Mouse (Mus musculus) embryonic fibroblast, embryonic 13.5 days (primary cell): ENCODE results near the gene Creb1. TPM values are rescaled to one million over a fixed set of nuclear protein-coding genes. Genes with fewer than 3 reads are reported as not detected.

Experiments
- H3K27ac ChIP-seq: 2 replicates; pipeline ENCODE4 v1.5.1; 2012; ENCODE audit warnings: low read length, control low read depth, inconsistent platforms; ENCODE audit not compliant: insufficient read depth
- H3K4me1 ChIP-seq: 2 replicates; pipeline ENCODE4 v1.6.1; 2011; ENCODE audit warnings: low read length; ENCODE audit not compliant: control insufficient read depth, insufficient read depth
- H3K4me3 ChIP-seq: 2 replicates; pipeline ENCODE4 v1.5.1; 2011; ENCODE audit warnings: mild to moderate bottlenecking, control low read depth, low read length; ENCODE audit not compliant: insufficient read depth
- CTCF ChIP-seq: IDR thresholded peaks from 2 replicates; pipeline ENCODE4 v1.5.1; 2011; ENCODE audit warnings: mild to moderate bottlenecking, control low read depth, low read length, moderate library complexity, borderline replicate concordance; ENCODE audit not compliant: insufficient read depth
- POLR2A ChIP-seq: IDR thresholded peaks from 2 replicates; pipeline ENCODE4 v1.6.1; 2011; ENCODE audit warnings: low read depth, mild to moderate bottlenecking, control low read depth, low read length, moderate library complexity
- polyA plus RNA-seq: library from polyadenylated mRNA; stranded (reverse); fragments of >200 nt; gene quantifications from 2 replicates; pipeline ENCODE4 v1.2.4, GENCODE M21; 2011; ENCODE audit warnings: low read depth; ENCODE audit not compliant: missing spikeins, insufficient read length

The Creb1 gene
- polyA plus RNA-seq, result 38.3 and 45.1 TPM in 2 replicates

DNA sequence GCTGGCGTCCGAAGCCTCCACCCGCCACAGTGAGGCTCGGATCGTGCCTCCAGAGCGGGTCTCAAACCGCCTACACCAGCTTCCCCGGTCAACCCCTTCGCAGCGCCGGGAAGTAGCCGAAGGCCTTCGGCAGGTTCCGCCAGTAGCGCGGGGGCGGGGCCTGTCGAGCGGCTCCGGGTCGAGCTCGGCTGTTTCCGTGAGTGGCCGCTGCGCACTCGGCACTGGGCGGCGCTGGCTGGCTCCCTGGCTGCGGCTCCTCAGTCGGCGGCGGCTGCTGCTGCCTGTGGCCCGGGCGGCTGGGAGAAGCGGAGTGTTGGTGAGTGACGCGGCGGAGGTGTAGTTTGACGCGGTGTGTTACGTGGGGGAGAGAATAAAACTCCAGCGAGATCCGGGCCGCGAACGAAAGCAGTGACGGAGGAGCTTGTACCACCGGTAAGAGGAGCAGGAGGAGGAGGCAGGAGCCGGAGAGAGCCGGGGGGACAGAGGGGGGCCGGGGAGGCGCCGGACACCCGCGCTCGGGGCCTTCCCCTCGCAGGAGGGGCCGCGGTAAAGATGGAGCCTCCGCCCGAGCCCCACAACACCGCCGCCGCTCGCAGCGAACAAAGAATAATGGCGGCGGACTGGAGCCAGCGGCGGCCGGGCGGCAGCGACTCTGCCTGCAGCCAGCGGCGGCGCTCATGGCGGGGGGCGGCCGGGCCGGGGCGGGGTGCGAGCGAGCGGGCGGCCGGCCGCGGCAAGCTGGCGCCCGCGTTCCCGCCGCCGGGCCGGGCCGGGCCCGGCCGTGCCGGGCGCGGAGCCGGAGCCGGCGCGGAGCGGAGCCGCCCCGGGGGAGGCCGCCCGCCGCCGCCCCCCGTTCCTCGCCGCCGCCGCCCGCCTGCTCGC is at the start of gene Creb1:
Gene Creb1, plus strand, starts transcription at position 57 of the 882 bp plus-strand sequence.
- TF ChIP-seq POLR2A (peak; percentile 83), CTCF (no peak)
- Histone ChIP-seq H3K27ac (peak within 1 kb of the TSS; percentile 94), H3K4me1 (peaks cover 6% of the 10 kb centered on the region; the same call in 1 of the 2 replicates), H3K4me3 (peak within 1 kb of the TSS; percentile 87)

DNA sequence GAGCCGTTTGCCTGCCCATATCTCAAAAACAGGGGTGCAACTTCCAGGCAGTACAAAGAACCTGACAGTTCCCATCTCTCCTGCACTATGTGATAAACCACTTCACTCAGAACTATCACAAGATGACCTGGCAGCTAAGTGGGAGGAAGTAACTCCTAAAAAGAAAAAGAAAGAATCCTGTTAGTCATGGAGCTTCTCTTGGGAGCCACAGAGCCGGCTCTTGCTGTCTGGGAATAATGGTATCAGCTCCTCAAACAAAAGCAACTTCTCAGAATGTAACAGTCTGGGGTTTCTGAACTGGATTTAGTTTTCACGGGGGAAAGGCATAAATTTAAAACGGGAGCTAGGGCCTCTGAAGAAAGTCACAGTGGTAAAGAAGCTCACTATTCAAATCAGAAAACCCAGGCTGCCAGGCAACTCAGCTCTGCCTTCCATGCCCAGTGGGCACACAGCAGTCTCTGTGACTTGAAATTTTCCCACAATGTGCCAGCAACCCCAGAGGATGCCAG is 43.9 kb upstream of the Creb1 start:
- no peak overlapping the region for H3K4me3 ChIP-seq
- no peak overlapping the region for H3K27ac ChIP-seq
- no peak for TF ChIP-seq CTCF
- no peaks in the 10 kb centered on the region for H3K4me1 ChIP-seq

DNA sequence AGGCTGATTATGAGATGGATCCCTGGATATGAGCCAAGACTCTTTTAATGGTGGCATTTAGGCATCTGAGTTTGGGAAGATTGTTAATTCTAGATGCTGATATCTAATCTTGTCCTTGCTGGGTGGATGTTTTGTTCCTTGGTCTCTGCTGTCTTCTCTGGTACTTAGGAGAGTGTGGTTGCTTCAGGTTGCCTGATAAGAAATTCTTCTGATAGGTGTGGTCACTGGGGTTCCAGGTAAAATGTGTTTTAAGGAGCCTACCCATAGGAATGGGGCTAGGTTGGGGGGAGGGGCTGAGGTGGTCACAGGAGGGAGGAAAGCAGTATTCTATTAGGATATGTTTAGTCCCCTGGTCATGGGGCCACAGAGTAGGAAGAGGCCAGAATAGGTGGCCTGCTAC is 35.6 kb upstream of the Creb1 start:
- no peak for TF ChIP-seq CTCF
- Histone ChIP-seq H3K27ac (no peak overlapping the region), H3K4me3 (no peak overlapping the region), H3K4me1 (no peaks in the 10 kb centered on the region)

DNA sequence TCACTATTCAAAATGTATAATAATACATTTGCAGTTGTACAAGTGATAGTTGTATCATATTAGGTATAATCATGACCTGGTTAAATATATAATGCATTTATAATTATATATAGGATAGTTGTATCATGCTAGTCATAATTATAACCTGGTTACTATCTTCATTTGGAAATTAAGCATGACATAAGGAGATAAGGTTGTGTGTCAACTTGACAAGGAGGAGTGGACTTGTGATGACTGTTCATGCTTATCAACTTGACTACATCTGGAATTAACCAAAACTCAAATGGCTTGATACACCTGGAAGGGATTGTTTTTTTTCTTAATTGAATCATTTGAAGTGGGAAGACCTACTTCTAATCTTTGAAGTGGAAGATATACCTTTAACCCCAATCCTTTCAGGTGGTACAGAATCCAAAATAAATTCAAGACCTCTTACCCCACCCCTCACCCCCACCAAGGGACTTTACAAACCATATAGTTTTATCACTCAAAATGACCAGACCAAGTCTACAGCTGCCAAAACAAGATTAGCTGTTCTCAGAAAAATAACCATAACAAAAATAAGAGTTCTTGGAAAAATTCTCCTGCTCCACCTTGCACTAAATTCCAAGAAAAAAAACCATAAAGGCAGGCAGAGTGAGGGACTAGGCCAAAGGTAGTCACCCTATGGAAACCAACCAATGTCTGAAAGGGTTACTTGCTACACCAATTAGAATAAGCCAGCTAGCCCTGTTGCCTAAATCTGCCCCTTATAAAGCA is 30.9 kb upstream of the Creb1 start:
- H3K4me3 ChIP-seq, result no peak overlapping the region
- TF ChIP-seq CTCF, result no peak
- no peak for TF ChIP-seq POLR2A
- H3K27ac ChIP-seq, result no peak overlapping the region
- H3K4me1 ChIP-seq, result no peaks in the 10 kb centered on the region

DNA sequence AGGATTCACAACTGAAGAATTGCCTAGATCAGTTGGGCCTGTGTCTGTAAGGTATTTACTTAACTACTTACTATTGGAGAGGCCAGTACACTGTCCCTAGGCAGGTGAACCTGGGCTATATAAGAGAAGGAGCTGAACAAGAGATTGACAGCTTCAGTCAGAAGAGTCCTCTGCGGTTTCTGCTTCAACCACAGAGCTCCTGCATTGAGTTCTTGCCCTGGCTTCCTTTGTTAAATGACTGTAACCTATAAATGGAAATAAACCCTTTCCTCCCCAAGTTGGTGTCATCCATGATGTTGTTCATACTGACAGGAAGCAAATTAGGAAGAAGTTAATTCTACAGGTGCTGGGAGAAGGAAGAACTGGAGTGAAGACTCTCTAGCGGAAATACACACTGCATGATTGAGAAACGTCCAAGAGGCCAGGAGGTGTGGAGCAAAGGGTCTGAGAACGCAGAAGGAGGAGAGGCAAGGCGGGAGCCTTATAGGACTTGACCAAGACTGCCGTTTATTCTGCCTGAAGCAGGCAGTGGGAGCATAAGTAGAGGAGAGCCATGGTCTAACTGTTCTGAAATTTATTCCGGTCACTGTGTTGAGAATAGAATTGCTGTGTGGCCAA is 23.9 kb upstream of the Creb1 start:
- Histone ChIP-seq H3K4me3 (no peak overlapping the region), H3K27ac (no peak overlapping the region), H3K4me1 (no peaks in the 10 kb centered on the region)
- TF ChIP-seq POLR2A (no peak), CTCF (no peak)

DNA sequence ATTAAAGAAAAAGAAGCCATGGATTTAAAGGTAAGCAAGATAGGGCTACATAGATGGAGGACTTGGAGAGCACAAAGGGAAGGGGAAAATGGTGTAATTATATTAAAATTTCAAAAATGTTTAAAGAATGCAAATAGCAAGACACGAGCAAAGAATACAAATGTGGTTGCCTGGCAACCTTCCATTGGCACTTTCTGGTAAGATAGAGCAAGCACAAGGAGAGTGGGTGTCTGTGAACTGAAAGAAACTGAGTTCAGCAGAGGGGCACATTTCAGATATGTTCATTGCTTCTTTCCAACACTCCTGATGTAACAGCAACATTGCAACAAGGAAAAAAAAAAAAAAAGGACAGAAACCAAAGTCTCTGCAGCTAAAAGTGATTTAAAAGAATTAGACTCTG is 22.8 kb upstream of the Creb1 start:
- TF ChIP-seq CTCF (no peak), POLR2A (no peak)
- no peak overlapping the region for H3K4me3 ChIP-seq
- no peak overlapping the region for H3K27ac ChIP-seq
- no peaks in the 10 kb centered on the region for H3K4me1 ChIP-seq

DNA sequence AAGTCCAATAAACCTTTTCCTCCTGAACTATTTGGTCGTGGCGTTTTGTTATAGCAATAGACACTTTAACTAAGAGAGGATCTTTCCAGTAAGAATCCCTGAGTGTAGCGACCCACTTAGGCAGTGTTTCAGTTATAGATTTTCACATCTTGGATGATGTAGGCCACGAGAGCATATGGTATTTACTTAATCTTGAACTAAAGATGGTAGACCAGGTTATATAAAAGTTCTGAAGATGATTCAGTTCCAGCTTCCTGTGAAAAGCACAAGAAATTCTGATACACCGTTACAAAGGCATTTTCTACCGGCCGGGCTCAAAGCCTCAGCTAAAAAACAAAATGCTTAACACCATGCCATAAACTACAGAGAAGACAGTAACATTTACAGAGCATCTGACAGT is 18.3 kb upstream of the Creb1 start:
- Histone ChIP-seq H3K4me3 (no peak overlapping the region), H3K4me1 (no peaks in the 10 kb centered on the region), H3K27ac (no peak overlapping the region)
- no peak for TF ChIP-seq CTCF
- TF ChIP-seq POLR2A, result no peak

DNA sequence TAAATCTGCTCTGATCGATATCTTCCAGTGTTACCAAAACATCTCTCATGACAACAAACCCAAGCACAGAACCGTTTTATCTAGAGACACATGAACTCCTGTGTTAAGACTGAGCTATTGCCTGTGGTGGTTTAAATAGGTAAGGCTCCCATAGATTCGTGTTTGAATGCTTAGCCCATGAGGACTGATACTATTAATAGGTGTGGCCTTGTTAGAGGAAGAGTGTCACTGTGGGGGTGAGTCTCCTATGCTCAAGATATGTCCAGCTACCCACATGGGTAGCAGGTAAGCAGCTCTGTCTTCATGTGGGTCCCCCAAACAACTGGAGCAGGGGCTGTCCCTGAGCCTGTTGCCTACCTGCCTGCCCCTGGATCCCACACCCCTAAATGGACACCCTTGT is 15.9 kb upstream of the Creb1 start:
- TF ChIP-seq POLR2A (no peak), CTCF (no peak)
- Histone ChIP-seq H3K27ac (no peak overlapping the region), H3K4me1 (peaks cover 2% of the 10 kb centered on the region; the same call in 1 of the 2 replicates), H3K4me3 (no peak overlapping the region)

DNA sequence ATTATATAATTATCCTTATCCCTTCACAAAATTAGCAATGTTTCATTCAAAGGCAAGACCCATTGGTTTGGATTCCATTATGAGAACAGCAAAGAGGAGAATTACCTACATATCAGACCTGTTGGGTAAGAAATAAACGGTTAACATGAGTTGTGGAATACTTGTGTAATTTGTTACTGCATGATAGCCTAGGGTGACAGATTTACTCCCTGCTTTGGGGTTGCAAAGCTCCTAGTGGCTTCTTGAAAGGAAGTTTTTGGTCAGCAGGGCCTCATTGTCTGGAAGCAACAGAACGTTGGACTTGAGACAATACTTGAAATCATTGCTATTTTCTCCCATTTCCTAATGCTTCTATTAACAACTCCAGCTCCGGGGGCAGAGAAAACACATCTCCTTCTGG is 14.0 kb upstream of the Creb1 start:
- Histone ChIP-seq H3K27ac (no peak overlapping the region), H3K4me3 (no peak overlapping the region), H3K4me1 (peaks cover 5% of the 10 kb centered on the region; the same call in 1 of the 2 replicates)
- no peak for TF ChIP-seq CTCF
- no peak for TF ChIP-seq POLR2A

DNA sequence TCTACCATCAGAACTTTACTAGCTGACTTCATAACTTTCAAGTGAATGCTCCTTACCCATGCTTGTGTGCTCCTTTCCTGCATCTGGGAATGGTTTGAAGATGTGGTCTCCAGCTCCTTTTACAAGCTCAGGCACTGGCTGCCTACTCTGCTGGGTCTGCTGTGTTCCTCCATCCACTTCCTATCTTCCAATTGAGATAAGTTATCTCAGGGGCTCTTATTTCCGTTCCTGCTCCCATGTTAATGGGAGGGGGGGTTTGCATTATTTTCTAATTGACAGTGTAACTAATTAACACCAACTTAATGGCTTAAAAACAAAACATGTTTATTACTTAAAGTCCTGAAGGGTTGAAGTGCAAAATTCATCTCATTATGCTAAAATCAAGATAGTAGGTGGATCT is 13.1 kb upstream of the Creb1 start:
- Histone ChIP-seq H3K4me3 (no peak overlapping the region), H3K4me1 (peaks cover 5% of the 10 kb centered on the region; the same call in 1 of the 2 replicates), H3K27ac (no peak overlapping the region)
- TF ChIP-seq POLR2A (no peak), CTCF (no peak)
